Mouse (Mus musculus): ENCODE measurements around the gene Ablim2. TPM values are rescaled to one million over a fixed set of nuclear protein-coding genes. Genes with fewer than 3 reads are reported as not detected.

Ablim2 gene
- polyA plus RNA-seq, 1 experiment from 2014 or later: 1.8 TPM

- Histone ChIP-seq H3K9ac (no peak overlapping the region), H3K27ac (no peak overlapping the region), H3K9me3 (no peaks in the 10 kb centered on the region), H3K4me2 (replicated peaks) (no peak overlapping the region), H3K27me3 (no peaks in the 10 kb centered on the region), H3K4me1 (peaks cover 7% of the 10 kb centered on the region), H3K4me3 (no peak overlapping the region), H3K36me3 (no peaks in the 10 kb centered on the region)
- no peak for ATAC-seq (ENCODE audit: low FRiP score, low read depth)
- 78% methylated on average over 3 of the region's 3 CpGs for WGBS
These were observed 31.8 kb upstream of the Ablim2 start for GRCm38 (mm10) chr5:35725840-35726239.

GRCm38 (mm10) chr5:35727447-35727846 is 30.2 kb upstream of the Ablim2 start:
- Histone ChIP-seq H3K27me3 (no peaks in the 10 kb centered on the region), H3K36me3 (no peaks in the 10 kb centered on the region), H3K9me3 (no peaks in the 10 kb centered on the region), H3K27ac (no peak overlapping the region), H3K9ac (no peak overlapping the region), H3K4me1 (peaks cover 7% of the 10 kb centered on the region), H3K4me2 (replicated peaks) (no peak overlapping the region; the same call in 1 of the 2 replicates), H3K4me3 (no peak overlapping the region)
- no peak for ATAC-seq (ENCODE audit: low FRiP score, low read depth)
- 73% methylated on average over 5 of the region's 5 CpGs for WGBS

GRCm38 (mm10) chr5:35728344-35728956 is 29.2 kb upstream of the Ablim2 start:
- H3K36me3 ChIP-seq: no peaks in the 10 kb centered on the region
- H3K4me1 ChIP-seq: peaks cover 7% of the 10 kb centered on the region
- H3K27ac ChIP-seq: no peak overlapping the region
- H3K27me3 ChIP-seq: no peaks in the 10 kb centered on the region
- no peaks in the 10 kb centered on the region for H3K9me3 ChIP-seq
- 83% methylated on average over 12 of the region's 12 CpGs for whole genome bisulfite sequencing
- H3K4me3 ChIP-seq: 0 out of 2 replicates have a peak overlapping the region, but pooled peaks have one; percentile 18
- H3K4me2 ChIP-seq (replicated peaks): peak overlapping the region; percentile 11
- H3K9ac ChIP-seq: peak overlapping the region; percentile 35
- ATAC-seq (ENCODE audit: low FRiP score, low read depth): no peak

DNA sequence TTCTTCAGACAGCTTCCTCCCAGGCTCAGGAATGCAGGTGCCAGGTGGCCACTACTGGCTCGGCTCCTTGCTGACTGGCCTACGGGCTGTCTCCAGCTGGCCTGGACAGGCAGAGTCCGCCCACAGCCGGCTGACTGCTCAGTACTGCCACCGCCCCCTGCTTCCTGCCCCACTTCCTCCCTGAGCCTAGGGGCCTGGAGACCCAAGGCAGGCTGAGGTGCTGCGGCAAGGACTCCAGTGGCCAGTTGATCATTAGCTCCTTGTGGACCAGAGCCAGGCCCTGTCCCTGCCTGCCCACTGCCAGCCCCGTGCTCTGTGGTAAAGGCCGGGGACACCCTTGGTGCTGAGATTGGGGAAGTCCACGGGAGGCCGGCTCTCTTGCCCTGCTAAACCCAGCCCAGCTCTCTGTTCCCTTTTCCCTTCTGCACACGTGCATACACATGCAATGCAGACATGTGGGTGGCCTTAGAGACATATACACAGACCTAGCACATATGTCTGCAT is 28.7 kb upstream of the Ablim2 start:
- Histone ChIP-seq H3K4me2 (replicated peaks) (peak overlapping the region; percentile 11; the same call in 1 of the 2 replicates), H3K4me3 (0 out of 2 replicates have a peak overlapping the region, but pooled peaks have one; percentile 18), H3K4me1 (peaks cover 7% of the 10 kb centered on the region), H3K9me3 (no peaks in the 10 kb centered on the region), H3K27me3 (no peaks in the 10 kb centered on the region), H3K36me3 (no peaks in the 10 kb centered on the region), H3K27ac (peak overlapping the region; percentile 55; the same call in 1 of the 2 replicates), H3K9ac (peak overlapping the region; percentile 35; the same call in 1 of the 2 replicates)
- WGBS: 37% methylated on average over 11 of the region's 11 CpGs
- ATAC-seq (ENCODE audit: low FRiP score, low read depth): no peak

- Histone ChIP-seq H3K36me3 (no peaks in the 10 kb centered on the region), H3K4me1 (peaks cover 7% of the 10 kb centered on the region), H3K27me3 (no peaks in the 10 kb centered on the region), H3K4me3 (no peak overlapping the region), H3K27ac (peak overlapping the region; percentile 55; the same call in 1 of the 2 replicates), H3K9ac (no peak overlapping the region), H3K4me2 (replicated peaks) (no peak overlapping the region), H3K9me3 (no peaks in the 10 kb centered on the region)
- 72% methylated on average over 3 of the region's 3 CpGs for WGBS
- no peak for ATAC-seq (ENCODE audit: low FRiP score, low read depth)
These were observed 27.8 kb upstream of the Ablim2 start for GRCm38 (mm10) chr5:35729844-35730243.

DNA sequence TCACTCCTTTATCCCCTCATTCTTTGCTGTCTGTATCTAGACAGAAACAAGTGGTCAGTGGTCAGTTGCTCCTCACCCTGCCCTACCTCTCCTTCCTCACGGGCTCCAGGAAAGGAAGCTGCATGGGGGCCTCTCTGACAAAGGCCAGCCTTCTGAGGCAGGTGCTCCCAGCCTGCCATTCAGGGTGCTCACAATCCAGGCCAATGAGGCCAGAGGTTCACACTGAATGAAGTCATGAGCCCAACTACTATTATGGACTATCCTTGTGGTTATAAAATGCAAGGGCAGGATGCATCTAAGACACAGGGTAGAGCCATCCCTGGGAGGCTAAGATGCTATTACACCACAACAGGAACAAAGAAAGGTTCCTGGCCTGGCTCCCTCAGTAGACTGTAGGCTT is 27.1 kb upstream of the Ablim2 start:
- Histone ChIP-seq H3K36me3 (no peaks in the 10 kb centered on the region), H3K4me1 (peaks cover 7% of the 10 kb centered on the region), H3K27me3 (no peaks in the 10 kb centered on the region), H3K9ac (no peak overlapping the region), H3K4me2 (replicated peaks) (no peak overlapping the region), H3K27ac (no peak overlapping the region), H3K4me3 (no peak overlapping the region), H3K9me3 (no peaks in the 10 kb centered on the region)
- WGBS: 73% methylated on average over 1 of the region's 1 CpGs
- ATAC-seq (ENCODE audit: low FRiP score, low read depth): no peak

DNA sequence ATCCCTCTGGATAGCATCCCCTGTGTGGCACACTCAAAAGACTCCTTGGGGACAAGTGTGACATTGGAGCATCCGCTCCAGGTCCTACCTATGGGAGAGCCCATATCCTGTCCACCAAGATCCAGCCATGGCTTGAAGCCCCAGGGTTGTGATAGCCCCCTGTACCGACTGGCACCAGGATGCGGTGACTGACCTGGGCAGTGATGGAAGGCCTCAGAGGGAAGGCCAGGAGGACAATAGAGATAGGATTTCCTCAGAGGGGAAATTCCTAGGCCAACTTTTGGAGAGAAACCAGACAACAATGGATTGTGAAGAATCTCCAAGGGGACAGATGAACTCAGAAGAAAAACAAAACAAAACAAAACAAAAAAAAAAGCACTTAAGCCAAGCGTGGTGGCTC is 26.7 kb upstream of the Ablim2 start:
- no peaks in the 10 kb centered on the region for H3K27me3 ChIP-seq
- no peaks in the 10 kb centered on the region for H3K9me3 ChIP-seq
- 92% methylated on average over 4 of the region's 4 CpGs for WGBS
- ATAC-seq (ENCODE audit: low FRiP score, low read depth): no peak
- no peak overlapping the region for H3K9ac ChIP-seq
- no peaks in the 10 kb centered on the region for H3K36me3 ChIP-seq
- no peak overlapping the region for H3K27ac ChIP-seq
- H3K4me3 ChIP-seq: no peak overlapping the region
- no peak overlapping the region for H3K4me2 ChIP-seq (replicated peaks)
- peaks cover 7% of the 10 kb centered on the region for H3K4me1 ChIP-seq

DNA sequence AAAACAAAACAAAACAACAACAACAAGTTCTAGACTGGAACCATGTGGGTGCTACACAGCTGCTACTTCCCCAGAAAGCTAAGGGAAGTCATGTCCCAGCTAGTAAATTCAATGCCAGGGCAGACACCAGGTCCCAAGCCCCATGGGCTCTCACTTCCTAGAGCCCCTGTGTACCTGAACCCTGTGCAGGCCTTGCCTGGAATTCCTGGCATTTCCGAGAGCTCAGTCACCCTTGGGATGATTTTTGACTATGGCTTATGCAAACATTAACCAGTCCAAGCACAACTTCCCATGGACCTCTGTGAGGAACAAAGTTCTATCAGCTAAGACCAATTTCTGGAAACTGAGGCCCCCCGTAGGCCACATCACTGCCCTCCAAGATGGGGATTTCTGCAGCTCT is 24.2 kb upstream of the Ablim2 start:
- H3K4me2 ChIP-seq (replicated peaks): no peak overlapping the region
- H3K27ac ChIP-seq: no peak overlapping the region
- no peak overlapping the region; the same call in 1 of the 2 replicates for H3K9ac ChIP-seq
- H3K9me3 ChIP-seq: no peaks in the 10 kb centered on the region
- no peak for ATAC-seq (ENCODE audit: low FRiP score, low read depth)
- 69% methylated on average over 2 of the region's 2 CpGs for WGBS
- peaks cover 2% of the 10 kb centered on the region; the same call in 1 of the 2 replicates for H3K27me3 ChIP-seq
- H3K4me3 ChIP-seq: no peak overlapping the region
- H3K4me1 ChIP-seq: peaks cover 11% of the 10 kb centered on the region
- no peaks in the 10 kb centered on the region for H3K36me3 ChIP-seq

DNA sequence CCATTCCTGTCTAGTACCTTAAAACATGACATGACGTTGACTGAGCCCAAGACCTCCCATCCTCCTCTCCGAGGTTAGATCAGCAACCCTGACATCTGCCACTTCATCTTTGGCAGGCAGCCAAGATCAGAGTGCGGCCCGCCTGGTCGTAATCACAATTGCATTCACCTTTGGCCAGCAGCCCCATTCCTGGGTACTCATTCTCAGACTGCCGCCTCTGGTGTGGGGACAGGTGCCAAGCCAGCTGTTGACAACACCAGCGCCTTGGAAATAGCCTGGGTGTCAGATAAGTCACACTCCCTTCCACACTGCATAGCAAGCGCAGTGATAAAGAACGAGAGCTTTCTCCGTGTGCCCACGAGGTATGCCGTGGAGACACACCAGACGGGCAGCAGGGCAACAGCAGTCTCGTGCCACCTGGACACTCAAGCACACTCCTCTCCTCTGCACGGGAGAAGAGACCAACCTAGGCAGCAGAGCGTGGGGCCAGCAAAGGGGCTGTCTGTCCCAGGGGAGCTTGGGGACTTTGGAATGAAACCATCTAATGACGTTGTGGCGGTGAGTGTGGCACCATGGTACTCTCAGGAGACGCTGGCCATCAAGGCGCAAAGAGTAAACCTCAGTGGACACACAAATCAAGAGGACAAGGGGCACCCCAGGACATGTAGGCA is 20.3 kb upstream of the Ablim2 start:
- Histone ChIP-seq H3K36me3 (no peaks in the 10 kb centered on the region), H3K27ac (no peak overlapping the region), H3K4me1 (0 out of 2 replicates have a peak, but pooled peaks cover 10% of the 10 kb centered on the region), H3K9ac (no peak overlapping the region), H3K27me3 (peaks cover 37% of the 10 kb centered on the region), H3K4me3 (no peak overlapping the region), H3K4me2 (replicated peaks) (no peak overlapping the region), H3K9me3 (no peaks in the 10 kb centered on the region)
- WGBS: 71% methylated on average over 20 of the region's 20 CpGs
- no peak; the same call in 1 of the 2 replicates for ATAC-seq (ENCODE audit: low FRiP score, low read depth)

DNA sequence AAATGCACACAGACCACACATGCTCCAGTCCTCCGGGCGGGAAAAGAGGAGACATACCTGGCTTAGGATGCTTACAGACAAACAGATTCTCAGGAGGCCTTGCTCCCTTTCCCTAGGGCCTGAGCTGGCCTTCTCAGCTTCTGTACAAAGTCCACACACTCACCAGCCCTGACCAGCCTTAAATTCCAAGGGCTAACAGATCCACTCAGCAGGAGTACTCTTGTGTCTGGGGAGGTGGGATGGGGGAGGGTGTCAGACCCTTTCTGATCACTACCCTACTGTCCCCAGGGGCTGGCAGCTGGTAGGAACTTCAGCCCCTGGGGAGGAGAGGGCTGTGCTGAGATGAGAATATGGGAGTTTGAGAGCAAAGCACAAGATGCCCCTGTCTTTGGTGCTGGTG is 18.7 kb upstream of the Ablim2 start:
- Histone ChIP-seq H3K9me3 (no peaks in the 10 kb centered on the region), H3K4me2 (replicated peaks) (no peak overlapping the region), H3K27me3 (peaks cover 37% of the 10 kb centered on the region), H3K4me3 (no peak overlapping the region), H3K36me3 (no peaks in the 10 kb centered on the region), H3K4me1 (0 out of 2 replicates have a peak, but pooled peaks cover 10% of the 10 kb centered on the region), H3K27ac (no peak overlapping the region), H3K9ac (no peak overlapping the region)
- WGBS: 87% methylated on average over 2 of the region's 2 CpGs
- ATAC-seq (ENCODE audit: low FRiP score, low read depth): no peak

GRCm38 (mm10) chr5:35739536-35740278 is 18.0 kb upstream of the Ablim2 start, which contains the start of gene Sh3tc1:
Gene Sh3tc1, minus strand, starts transcription at chr5:35739987.
- no peaks in the 10 kb centered on the region for H3K9me3 ChIP-seq
- no peak within 1 kb of the TSS for H3K9ac ChIP-seq
- H3K4me3 ChIP-seq: no peak within 1 kb of the TSS
- 21% methylated on average over 10 of the region's 10 CpGs for WGBS
- no peak within 1 kb of the TSS for H3K4me2 ChIP-seq (replicated peaks)
- H3K27ac ChIP-seq: no peak within 1 kb of the TSS
- 0 out of 2 replicates have a peak, but pooled peaks cover 10% of the 10 kb centered on the region for H3K4me1 ChIP-seq
- peaks cover 37% of the 10 kb centered on the region for H3K27me3 ChIP-seq
- no peaks in the 10 kb centered on the region for H3K36me3 ChIP-seq
- ATAC-seq (ENCODE audit: low FRiP score, low read depth): no peak

DNA sequence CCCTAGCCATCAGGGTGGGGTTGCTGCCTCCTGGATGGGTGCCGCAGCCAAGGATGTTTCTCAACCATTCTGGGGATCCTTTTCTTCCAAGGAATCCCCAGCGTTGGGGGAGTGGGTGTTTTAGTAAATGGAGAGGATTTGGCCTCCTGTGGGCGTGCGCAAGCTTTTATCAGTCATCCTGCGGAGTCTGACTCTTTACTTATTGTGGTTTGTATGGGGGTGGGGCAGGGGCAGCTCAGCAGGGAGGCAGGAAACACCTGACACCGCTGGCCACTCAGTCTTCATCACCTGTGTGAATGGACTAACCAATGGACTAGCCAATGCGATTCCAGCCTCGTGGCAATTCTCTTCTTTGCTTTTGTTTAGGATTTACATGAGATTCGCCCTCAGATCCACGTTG is 17.0 kb upstream of the Ablim2 start:
- Histone ChIP-seq H3K4me2 (replicated peaks) (no peak overlapping the region), H3K9me3 (no peaks in the 10 kb centered on the region), H3K36me3 (no peaks in the 10 kb centered on the region), H3K27me3 (peaks cover 37% of the 10 kb centered on the region), H3K9ac (no peak overlapping the region), H3K4me1 (0 out of 2 replicates have a peak, but pooled peaks cover 10% of the 10 kb centered on the region), H3K27ac (no peak overlapping the region), H3K4me3 (no peak overlapping the region)
- ATAC-seq (ENCODE audit: low FRiP score, low read depth): no peak
- WGBS: 12% methylated on average over 10 of the region's 10 CpGs

Data from limb, embryonic 13.5 days (tissue).